Mouse (Mus musculus) cerebellum, postnatal 36 days (tissue): ENCODE measurements around the gene Sec22a.

Source experiments
- DNase-seq, 2 experiments: peaks; one replicate each; pipeline ENCODE4 v3.0.0; 2021 to 2022; ENCODE audit warnings: mixed read lengths in 2 of 2

Sec22a gene

DNA sequence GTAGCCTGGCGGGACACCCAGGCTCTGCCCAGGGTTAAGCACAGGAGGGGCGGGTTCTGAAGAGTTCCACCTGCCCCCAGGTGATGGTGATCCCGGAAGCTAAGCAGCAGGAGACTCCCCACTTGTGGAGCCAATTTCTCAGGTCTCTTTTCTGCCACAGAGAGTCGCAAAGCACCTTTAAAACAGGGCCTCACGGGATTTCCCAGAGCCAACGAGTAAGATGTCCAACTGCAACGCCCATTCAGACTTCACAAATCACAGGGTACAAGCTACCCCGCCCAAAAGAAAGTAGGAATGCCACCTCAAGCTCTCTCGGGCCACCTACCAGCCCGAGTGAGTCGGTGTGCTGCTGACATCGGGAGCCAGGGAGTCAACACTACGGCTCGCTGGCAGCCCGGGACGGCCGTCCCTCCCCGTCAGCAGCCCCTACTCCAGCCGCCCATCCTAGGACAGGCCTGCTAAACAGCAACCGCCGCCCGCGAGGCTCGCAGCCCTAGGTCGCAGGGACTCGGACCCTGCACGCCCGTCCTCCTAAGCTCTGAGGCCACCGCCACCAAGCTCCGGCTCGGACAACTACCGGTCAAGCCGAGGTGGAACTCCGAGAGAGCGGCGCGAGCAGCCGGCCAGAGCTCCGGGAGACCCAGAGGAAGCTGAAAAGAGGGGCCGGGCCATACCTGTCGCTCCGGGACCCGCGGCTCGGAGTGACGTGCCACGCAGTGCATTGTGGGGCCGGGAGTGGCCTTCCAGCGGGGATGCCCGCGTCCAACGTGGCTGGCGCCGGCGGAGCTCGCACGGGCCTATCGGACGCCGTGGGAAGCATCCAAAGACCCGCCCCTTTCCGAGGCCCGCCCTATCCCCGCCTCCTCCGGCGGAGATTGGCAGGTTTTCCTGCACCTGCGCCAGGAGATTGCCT is at the start of gene Sec22a:
Gene Sec22a, minus strand, starts transcription at position 769 of the 913 bp plus-strand sequence.
- peak; percentile 92 to 96 for DNase-seq

DNA sequence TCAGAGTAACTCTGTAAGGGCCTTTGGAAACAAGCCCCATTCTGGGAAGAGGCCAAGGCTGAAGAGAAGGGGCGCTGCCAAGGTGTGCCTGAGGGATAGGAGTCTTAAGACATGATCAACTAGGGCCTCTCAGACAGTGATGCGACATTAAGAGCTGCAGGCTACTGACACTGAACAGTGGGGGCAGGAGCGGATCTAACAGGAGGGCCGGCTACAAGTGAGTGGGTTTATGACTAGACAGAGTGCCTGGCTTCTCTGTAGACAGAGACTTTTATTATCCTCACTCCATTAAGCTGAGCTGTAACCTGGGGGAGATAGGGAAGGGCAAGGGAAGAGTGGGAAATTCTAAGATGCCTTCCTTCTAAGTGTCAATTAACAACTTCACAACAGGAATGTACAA is 43.0 kb upstream of the Sec22a start:
- DNase-seq = no peak

DNA sequence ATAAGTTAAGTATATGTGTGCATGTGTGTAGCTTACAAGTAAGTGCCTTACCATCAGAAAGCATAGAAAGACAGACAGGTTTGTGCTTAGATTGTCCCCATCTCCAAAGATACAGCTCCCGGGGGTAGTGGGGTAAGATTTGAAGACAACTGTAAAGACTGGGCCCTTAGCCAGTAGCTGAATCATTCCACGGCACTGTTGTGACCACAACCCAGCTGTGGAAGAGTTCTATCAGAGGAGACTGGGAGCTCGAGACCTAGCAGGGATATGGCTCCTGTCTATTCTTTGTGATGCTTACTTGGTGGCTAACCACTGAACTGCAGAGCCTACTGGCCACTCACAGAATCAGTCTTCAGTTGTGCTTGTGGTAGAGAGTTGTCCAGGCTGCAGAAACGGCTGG is 42.4 kb upstream of the Sec22a start:
- DNase-seq = no peak

DNA sequence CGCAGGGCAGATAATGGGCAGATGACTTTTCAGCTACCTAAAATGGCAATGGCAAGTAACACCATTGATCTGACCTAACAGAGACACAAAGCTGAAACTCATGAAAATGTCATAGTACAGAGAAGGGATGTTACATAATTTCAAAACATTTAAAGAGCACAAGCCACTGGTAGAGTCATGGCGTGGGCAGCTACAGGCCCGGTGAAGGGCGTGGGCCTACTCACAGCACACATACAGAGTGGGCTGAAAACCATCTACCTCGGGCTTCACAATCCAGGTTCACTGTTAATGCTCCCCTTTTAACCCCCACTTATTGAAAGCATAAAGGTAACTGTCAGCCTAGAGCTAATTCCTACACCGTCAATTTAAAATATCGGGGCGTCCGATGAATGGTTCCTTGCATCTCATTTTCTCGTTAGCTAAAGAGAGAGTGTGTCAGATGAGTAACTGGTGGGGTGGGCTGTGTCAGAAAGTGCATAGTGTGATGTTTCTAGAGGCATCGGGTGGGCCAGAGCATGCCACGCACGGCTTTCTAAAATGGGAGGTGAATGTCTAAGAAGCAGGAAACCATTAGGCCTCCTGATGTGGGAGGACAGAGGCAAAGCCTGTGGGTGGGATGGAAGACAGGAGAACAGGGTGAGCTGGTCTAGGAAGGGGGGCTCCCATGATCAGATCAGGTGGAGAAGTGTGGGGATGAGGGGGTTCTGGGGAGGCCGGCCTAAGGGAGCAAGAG is 41.8 kb upstream of the Sec22a start:
- no peak for DNase-seq

DNA sequence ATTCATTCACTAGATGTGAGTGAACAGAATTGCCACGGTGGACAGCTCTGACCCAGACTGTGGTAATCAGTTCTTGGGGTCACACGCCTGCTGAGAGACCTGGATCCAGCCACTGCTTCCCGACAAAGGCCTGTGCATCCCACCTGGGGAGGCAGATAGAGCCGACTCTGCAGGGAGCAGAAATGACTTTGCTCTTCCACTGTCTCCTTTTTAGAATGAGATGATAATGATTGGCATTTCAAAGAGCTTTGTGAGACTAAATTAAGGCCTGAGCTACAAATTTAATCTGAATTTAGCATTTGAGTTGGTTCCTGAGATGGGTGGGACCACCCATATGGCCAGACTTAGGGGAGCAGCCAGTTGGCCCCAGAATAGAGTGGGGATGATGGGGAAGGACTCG is 41.1 kb upstream of the Sec22a start:
- no peak for DNase-seq

DNA sequence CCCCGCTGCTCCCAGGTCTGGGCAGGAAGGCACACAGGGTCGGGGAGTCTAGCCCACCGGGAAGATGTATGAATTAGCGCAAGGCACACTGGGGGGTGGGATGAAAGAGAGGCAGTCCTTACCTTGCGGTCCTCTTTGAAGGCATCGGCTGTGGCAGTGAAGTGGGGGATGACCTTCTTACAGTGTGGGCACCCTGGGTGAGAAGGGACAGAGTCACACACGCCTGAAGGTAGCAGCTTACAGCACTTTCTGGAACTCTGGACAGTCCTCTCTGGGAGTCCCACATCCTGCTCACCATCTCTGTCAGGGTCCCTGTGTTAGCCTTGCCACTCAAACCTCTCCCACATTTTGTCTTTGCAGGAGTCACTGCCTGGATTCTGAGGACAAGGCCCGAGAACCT is 40.2 kb upstream of the Sec22a start:
- DNase-seq = no peak

DNA sequence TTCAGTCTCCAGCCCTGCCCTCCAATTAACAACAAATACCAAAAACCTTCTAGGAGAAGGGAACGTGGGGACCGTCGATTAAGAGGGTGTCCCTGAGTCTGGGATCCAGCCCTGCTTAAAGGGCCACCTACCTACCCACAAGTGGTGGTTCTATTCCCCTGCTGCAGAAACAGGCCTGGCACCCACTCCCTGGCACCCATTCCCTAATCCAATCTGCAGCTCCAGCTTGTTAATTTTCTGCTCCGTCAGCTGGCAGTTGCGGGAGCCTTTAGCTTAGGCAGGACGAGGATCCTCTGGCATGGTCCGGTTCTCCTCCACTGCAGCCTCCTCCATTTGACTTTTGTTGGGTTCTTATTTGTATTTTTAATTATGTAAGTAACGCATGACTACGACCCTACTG is 39.6 kb upstream of the Sec22a start:
- DNase-seq = no peak

DNA sequence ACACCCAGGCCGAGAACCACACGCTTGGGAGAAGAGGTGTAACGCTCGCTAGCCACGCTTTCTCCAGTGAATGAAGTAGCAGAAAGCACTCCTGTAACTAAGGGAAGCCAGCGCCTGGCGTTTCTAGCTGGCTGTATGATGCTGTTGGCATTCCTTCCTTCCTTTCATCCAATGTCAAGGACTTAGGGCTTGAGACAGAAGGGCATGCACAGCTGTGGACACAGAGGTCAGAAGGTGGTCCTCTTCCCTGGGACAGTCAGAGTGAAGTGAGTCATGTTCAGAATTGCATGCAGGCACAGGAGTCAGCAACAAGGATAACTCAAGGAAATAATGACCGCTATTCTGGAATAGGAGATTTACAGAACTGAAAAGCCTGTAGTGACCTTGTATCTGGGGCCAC is 29.1 kb upstream of the Sec22a start:
- no peak for DNase-seq

DNA sequence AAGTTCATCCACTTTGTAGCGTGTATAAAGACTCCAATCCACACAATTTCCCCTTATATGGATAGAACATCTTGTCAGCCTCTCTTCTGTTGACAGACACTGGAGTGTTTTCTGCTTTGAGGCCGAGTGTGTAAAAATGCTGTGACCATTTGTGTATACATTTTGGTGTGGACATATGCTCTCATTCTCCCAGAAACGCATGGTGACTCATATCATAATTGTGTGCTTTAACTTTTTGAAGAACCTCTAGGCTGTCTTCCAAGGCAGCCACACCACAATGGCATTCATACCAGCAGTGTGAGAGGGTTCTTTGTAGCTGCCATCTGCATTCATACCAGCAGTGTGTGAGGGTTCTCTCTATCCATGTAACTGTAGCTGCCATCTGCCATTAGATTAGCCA is 21.9 kb upstream of the Sec22a start:
- no peak for DNase-seq

DNA sequence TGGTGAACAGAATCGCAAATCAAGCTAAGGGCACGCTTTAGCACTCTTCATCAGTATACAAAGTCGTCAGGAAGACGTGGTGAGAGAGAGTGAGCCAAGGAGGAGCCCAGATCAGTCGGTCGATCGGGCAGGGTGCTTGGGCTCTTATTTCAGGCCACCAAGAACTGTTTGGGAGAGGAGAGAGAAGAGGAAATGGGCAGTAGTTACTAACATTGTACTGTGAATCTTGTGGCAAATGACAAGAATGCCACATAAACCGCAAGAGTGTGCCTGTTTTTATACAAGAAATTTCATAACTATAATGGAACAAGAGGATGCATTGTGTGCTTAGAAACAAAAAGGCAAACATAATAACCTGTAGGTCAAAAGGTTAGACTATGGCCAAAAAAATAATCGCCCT is 16.3 kb upstream of the Sec22a start:
- DNase-seq = no peak

DNA sequence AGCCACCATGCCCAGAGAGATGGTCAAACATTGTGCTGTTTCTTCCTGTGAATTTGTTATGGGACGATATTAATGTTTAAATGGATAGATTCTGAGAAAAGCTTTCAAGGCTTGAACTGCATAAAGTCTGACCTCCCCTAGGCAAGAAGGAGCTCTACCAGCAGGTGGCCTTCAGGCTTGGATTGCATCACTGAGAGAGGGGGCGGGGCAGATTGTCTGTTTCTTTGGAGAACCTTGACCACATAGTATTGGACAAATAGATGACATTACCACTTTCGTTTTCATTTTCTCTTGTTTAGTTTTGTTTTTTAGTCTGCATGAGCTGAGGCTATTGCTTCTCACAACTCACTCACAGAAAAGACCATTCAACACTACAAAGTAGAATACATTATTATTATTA is 15.6 kb upstream of the Sec22a start:
- no peak for DNase-seq

DNA sequence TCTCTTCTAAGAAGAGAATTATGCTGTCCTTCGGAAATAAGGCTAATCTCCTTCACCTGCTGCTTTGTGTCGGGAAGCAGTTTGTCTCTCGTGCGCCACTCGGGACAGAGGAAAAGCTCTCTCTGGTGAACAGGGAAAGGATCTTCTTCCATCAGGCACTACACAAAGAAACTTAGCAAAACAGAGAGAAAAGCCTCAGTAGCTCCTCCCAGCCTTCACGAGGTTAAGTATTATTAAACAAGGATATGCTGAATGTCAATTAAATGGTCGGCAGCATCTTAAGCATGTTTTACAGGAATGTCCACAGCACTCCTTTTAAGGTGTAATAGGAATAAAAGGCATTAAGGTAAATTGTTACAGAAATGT is 328 bp upstream of the Sec22a start:
- no peak for DNase-seq

DNA sequence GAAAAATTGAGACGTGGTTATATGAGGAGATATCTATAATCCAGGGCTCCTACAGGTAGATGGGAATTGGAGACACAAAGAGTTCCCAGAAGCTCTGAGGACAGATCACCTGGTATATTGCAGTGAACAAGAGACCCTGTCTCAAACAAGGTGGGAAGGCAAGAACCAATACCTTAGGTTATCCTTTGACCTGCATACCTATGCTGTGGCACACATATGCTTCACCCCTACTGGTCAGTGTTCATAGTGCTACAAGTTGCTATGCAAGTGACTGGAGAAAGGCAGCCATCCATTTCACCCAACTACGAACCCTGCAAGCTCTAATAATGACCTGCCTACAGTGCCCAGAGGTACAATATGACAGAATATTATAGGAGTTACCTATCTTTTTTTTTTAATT is 1.5 kb downstream of the Sec22a start:
- DNase-seq = no peak

DNA sequence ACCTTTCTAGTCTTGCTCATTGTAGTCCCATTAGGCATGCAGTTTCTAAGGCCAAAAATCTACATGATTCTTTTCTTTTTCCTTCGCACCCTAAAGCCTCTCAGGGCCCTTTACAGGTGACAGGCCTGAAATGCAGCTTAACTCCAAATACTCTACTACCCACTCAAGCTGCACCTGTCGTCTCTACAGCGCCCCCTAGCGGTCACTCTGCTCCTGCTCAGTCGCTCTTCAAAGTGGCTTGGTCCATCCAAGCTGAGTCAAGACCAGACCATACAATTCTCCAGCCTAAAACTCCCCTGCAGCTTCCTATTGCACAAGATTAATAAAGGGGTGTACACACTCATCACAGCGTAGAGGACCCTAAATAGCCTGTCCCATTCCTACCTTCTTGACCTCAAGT is 3.1 kb downstream of the Sec22a start:
- DNase-seq = peak; percentile 51 to 59

DNA sequence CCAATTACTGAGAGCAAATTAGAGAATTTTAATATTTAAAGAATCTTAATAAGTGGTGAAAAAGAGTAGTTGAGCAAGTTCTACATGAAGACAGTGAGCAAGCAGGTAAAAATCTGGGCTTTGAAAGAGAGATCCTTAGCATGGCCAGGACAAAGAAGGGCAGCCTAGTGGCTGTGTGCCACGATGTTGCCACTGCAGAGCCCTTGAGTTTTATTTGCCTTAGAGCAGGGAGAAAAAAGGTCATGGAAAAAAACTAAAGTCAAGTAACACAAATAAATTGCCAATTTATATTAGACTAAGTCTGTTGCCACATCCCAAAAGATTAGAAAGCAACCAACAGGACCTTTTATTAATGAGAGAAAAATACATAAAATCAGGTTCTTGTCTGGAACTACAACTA is 6.3 kb downstream of the Sec22a start:
- DNase-seq = no peak

DNA sequence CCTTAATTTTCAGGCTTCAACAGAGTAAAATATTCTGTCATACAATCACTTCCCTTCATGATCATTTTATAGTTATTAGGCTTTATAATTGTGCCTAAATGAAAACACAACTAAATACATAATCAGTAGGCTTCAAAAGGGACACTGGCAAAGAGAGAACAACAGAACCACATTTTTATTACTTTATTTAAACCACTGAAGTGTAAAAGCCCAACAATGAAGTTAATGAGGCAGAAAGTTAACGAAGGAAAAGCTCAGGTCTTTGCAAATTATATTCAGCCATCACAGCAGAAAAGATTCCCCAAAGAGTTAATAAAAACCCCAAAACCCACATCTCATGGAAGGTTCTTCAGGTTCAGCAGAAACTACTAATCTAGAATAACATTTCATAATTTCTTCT is 33.3 kb downstream of the Sec22a start:
- DNase-seq = no peak

DNA sequence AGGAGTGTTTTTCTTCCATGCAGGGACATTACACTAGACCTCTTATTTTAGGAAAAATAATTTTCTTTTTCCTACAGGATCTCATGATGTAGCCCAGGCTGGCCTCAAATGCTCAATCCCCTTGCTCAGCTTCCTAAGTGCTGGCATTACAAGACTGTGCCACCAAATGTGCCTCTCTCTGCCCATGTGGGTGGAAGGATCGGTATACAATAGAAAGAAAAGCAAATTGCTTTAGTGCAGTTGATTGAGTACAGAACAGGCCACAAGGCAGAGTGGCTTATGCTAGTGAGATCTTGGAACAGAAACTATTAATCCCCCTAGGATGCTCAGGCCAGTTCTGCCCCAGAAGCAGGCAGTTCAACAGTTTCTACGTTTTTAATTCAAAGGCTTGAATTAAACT is 43.9 kb downstream of the Sec22a start:
- DNase-seq = no peak

DNA sequence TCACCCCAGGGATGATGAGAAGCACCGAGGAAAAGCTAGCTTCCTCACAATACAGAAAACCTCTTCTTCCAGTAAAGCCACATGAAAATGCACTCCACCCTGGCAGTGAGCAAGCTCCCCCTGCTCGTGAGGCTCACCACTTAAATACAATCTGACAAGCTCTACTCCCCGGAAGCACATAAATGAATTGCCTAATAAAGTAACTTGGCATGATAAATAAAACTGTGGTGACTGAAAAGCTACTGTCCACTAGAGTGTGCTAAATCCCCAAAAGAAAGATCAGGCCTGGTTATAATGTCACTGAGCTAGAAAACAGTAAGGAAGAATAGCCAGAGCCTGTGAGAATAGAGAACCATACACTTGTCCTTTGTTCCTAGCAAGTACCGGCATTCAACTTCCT is 44.4 kb downstream of the Sec22a start:
- peak in 1 of 2 experiments; percentile 23 for DNase-seq

DNA sequence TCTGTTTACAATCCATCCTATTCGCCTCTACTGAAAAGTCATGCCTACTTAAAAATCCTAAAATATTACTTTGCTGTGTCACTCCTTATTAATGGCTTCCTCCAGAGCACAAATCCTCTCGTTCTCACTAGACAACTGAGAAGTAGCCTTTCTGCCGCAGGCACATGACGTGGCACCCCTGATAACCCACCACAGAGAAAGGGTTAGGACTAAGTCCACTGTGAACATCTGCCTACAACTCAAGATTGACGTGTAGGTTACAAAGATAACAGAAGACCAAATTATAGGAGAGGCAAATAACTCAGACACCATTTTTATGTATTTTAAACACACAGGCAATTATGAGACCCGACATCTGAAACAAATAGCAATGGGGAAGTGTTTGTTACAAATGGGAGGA is 45.3 kb downstream of the Sec22a start:
- DNase-seq = no peak

DNA sequence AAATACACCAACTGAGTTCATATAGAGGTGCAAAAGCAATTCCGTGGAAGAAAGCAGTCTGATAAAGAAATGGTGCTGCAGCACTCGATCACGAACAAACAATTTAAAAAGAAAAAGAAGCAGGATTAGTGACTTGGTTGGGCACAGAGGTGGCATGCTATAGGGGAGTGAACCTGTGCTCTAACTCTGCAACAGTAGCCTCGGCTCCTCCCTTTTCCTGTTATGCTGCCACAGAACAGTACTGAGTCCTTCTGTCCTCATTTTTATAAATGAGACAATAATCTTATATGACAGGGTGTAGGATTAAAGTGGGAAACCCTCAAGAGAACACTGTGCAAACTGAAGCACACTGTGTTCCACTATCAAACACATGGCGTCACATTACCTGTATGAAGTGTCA is 46.3 kb downstream of the Sec22a start:
- no peak for DNase-seq

DNA sequence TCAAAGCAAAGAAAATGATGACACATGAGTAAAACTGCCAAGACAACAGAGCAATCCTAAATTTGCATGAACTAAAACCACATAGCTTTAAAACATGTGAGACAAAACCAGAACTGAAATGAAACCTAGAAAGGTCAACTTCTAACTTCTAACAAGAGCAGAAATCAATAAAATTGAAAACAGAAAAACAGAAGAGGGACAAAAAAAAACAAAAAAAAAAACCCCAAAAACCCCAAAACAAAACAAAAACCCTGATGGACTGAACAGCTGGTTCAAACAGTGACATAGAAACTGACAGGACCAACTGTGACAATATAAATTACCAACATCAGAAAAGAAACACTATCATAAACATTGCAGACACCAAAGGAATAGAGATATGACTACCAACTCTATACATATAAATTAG is 46.9 kb downstream of the Sec22a start:
- DNase-seq = no peak

DNA sequence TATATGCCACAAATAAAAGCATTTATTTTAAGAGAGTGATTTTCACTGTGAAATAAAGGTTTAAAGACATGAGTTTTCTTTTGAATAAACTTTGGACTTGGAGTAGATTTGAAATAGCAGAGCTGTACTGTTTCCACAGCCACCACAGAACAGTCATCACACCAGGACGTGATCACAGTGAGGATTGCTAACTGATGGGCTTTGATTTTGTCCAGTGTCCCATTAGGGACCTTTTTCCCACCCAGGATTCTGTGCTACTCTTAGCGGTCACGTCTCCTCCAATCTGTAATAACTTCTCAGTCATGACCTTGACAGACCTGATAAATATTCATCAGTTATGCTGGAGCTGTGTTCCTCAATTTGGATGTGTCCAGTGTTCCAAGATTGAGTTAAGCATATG is 48.2 kb downstream of the Sec22a start:
- no peak for DNase-seq

DNA sequence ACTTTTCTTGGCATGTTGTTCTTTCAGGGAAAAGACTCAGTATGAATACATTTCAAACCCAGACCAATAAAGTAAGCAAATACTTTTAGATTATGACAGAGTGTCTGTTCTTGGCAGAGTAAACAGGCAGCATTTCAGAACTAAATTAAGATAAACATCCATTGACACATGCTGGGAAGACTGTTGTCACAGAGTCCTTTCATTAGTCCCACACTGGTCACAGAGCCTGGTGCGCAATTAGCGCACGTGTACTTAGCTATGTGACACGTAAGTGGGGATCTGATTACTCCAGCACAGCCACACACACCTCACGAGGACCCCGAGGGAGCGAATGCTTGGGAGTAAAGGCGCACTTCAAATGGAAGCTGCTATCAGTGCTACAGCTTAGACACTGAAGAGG is 52.1 kb downstream of the Sec22a start:
- no peak for DNase-seq

DNA sequence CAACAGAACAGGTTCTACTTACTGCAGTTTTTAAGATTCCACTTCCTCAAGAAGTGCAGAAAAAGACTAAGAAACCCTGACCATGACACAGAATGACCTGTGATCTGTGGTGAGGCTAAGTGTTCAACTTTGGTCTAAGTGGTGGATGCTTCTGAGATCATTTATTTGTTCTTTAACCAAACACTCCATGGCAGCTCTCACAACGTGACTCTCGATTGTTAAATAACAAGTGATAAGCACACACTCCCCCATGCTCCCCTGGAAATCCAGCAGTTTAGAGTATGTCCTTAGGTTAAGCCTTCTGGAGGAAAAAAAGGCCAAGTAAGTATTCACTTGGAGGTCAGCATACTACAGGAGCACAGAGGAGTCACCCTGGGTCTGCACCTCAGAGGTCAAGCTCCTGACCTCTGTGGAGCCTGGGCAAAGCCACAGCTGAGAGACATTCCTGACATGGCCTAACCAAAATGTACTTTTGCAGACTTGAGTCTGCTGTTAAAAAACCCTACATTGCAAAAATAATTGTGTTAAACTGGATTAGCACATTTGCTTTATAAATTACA is 53.1 kb downstream of the Sec22a start:
- DNase-seq = no peak
